Mouse (Mus musculus): ENCODE data around the gene Plekhg3.

Gene Plekhg3

GRCm38 (mm10) chr12:76528766-76529165 lies 1.9 kb upstream of the Plekhg3 start:
- DNase-seq, result no peak

DNA sequence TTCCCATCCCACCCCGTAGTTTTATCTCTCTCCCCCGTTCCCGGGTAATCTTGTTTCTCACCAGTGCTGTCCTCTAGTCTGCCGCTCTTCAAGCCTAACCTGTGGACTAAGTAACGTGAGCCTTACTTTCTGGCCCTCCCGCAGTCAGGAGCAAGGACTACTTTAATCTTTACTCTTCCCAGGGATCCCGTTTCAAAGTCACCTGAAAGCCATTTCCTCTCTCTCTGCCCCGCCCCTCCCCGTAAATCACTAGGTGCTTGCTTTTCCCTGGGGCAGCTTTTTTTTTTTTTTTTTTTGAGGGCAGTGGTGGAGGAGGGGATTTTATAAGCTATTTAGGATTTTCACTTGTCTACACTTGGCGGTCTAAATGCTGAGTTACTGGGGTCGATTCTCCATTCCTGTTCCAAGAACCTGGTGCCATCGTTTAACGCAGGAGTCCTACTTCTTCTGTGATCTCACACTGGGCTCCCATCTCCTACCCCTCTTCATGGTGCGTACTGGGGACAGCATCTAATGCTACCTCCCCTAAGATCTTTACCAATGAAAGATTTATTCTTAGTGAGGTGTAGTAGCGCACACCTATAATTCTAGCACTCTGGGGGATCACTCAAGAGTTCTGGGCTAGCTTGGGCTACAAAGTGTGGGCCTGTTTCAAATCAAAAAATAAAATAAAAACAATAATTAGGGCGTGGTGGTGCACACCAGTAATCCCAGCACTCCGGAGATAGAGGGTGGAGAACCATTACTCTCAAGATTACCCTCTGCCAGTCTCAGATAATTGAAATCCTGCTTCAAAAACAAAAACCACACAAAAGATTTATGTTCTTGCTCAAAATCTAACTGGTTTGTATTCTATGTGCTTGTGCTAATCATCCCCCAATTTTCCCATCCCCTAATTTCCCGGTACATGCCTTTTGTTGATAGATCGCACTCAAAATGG lies 1.6 kb downstream of the Plekhg3 start:
- DNase-seq, result no peak

GRCm38 (mm10) chr12:76532926-76533376 lies 2.3 kb downstream of the Plekhg3 start:
- no peak for DNase-seq

DNA sequence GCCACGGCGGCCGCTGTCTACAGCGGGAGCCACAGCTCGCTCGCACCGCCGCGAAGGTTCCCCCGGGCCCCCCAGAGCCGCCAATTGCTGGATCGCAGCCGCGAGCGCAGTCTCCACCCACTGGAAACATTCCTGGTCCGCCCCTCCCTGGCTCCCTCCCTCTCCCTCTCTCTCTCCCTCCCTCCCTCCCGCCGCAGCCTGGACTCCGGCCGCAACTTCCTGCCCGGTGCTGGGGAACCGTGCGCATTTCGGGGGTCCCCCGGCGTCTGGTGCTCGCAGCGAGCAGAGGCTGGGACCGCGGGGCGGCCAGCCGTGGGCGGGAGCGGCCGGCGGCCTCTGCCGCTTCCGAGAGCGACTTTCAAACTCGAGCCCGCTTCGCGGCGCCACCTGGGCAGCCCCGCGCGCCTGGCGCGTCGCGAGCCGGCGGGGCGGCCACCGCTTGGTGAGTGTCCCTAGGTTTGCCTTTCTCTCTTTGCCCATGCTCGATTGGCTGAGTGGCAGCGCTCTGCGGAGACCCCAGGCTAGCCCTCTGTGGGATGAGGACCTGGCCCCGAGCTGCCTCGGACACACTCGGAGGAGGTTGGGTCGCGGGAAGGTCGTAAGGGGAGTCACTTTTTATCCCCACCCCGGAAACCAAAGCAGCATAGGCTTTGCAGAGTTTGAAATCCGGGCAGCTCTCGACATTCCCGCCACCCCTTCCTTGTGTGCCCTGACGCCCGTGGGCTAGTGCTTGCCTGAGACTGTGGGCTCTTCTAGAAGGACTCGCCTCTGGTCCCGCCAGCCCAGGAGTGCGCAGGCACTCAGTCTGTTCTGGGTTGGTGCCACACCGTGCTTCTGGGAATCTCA lies 2.9 kb downstream of the Plekhg3 start:
- peak; percentile 73 for DNase-seq

DNA sequence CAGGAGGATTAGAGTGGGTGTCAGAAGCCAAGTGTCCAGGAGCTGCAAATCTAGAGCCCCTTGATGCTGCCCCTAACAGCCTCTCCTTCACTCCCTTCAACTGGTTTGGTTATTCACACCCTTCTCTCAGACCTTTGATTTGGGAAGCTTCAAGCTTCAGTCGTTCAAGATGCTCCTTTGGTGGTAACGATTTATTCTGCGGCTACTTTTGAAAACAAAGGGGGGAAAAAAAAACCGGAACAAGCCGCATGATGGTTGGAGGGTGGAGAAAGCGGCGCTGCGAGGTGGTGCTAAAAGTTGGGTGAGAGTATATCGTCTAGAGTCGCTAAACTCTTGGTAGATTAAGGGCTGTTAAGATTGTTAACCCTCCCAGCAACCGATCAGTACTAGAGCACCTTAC lies 3.5 kb downstream of the Plekhg3 start:
- DNase-seq, result no peak

- no peak for DNase-seq
Observed at GRCm38 (mm10) chr12:76534641-76535283, 4.1 kb downstream of the Plekhg3 start.

DNA sequence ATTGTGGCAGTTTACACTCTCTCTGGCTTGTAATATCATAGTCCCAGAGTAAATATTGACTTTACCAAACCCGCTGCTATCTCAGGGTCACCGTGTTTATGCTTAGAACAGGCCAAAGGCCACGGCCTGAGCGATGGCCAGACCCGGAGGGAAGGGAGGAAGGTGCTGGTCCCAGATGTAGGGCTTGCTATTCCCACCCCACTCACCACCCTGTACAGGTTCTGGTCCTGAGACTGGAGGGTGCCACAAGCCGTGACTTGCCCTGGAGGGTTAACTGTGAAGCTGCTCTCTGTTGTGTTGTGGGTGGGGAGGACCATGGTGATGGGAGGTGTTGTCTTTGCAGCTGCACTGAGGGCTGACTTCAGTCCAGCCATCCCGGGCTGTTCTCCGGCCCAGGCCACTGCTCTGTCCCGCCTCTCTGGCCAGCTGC lies 4.8 kb downstream of the Plekhg3 start:
- no peak for DNase-seq

DNA sequence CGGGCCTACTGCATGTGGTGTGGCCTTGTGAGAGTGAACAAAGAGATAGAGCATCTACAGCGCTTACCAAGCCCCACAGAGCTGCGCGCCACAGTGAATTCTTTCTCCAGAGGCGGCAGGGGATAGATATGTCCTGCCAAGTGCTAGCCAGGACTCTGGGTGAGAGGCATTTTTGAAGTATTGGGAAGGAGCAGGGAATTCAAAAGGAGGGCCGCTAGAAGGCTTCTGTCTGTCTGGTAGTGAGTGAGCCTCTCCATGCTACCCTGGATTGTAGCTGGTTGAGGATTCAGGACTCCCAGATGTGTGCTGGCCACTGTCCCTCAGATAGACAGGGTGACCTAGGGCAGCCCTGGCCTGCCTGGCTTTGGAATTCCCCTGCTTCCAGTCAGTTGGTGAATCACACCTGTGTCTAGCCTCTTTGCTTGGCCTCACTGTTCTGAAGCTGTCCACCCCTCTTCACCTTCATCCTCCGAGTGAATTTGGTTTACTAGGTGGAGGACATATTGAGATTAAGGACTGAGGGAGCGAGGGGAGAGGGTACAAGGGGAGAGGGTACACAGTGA lies 6.0 kb downstream of the Plekhg3 start:
- DNase-seq, result no peak

- no peak for DNase-seq
Observed at GRCm38 (mm10) chr12:76537434-76537833, 6.7 kb downstream of the Plekhg3 start.

DNA sequence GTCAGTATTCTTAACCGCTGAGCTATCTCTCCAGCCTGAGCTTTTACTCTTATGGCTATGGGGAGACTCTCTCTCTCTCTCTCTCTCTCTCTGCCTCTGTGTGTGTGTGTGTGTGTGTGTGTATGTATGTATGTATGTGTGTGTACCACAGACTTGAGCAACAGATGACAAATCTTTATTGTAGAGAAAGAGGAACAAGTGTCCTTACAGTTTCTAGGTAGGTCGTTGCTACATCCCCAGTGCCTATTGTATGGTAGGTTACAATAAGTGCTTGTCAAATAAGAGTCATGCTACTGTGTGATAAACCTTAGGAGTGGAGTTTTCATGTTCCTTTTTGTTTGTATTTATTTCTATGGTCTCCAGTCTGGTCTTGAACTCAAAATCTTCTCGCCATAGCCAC lies 9.5 kb downstream of the Plekhg3 start:
- DNase-seq, result no peak

- DNase-seq, result no peak
Observed at GRCm38 (mm10) chr12:76540701-76541221, 10.1 kb downstream of the Plekhg3 start.

DNA sequence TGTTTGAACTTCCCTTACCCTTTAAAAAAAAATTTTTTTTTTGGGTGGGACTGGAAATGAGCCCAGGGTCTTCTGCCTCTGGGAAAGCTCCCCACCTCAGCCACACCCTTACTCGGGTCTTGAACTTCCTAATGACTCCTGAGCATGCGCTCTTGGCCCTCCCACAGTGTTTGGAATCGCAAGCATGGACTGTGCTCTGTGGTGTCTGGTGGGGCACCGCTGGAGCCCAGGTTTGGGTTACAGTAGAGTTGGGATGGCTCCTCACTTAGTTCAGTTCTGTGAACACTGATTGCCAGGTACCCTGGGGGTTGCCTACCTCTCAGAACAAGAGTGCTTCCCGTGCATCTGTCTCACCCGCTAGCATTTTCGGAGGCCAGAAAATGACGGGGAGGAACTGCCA lies 10.8 kb downstream of the Plekhg3 start:
- DNase-seq, result no peak

GRCm38 (mm10) chr12:76541879-76542278 lies 11.2 kb downstream of the Plekhg3 start:
- no peak for DNase-seq

DNA sequence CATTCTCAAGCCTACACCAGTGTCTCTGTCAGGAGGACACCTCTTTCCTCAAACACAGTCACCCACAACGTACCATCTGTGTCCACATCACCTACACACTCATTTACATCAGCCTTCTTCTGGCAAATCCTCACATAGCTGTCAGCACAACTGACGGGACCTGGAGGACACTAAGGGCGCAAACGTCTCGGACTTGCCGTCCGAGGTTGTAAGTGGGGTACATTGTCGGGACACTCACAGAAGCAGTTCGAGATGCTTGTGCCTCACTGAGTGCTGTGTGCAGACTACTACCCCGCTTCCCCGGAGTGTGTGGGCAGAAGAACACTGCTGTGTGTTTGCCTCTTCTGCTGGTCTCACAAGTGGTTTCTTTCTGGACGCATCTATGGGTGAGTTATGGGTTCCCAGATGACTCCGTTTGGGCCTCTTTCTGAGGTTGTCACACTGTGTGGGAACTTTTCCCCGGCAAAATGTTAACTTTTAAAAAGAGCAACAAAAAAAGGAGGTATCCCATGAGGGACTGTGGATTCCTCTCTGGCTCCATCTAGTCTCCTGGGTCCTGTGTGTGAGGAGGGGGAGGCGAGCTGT lies 15.2 kb downstream of the Plekhg3 start:
- DNase-seq, result no peak

DNA sequence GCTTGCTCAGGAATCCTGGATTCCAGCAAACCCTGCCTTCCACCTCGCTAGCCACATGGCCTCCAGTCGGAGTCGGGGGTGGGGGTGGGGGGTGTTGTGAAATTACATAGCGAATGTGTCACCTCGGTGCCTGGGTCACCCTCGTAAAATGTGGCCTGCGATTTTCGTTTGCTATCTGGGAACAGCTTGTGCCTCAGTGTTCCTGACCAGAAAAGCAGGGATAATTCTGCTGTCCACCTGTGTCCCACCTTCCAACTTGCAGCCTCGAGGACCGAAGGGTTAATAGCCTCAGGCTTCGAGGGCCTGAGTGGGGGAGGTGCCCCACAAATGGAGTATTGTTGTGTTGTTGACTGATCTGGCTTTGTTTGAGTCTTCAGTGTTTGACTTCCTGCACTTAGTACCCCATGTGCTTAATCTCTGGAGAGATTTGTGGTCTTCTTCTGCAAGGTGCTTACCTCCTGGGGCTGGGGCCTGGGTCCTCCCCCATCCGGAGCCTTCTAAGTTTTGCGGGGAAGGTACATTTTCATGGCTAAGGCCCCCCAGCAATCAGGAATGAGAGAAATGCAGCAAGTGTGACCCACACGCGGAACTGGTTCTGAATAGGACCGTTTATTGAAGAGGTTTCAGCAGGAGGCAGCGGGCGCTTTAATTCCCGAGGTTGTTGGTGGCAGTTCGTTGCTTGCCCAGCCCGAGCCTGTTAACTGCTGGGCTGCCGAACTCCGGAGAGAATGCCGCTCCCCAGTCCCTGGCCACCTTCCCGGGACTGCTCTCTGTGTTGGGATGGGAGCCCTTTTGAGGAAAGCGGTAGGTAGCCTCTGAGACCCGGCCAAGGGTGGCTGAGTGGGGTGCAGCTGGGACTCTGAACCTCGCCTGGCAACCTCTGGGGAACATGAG lies 15.9 kb downstream of the Plekhg3 start:
- DNase-seq, result no peak

- DNase-seq, result peak; percentile 42
Observed at GRCm38 (mm10) chr12:76547409-76548081, 16.9 kb downstream of the Plekhg3 start.

GRCm38 (mm10) chr12:76548082-76548423 lies 17.4 kb downstream of the Plekhg3 start:
- DNase-seq, result no peak

GRCm38 (mm10) chr12:76549203-76549602 lies 18.5 kb downstream of the Plekhg3 start:
- no peak for DNase-seq

- DNase-seq, result no peak
Observed at GRCm38 (mm10) chr12:76552321-76552720, 21.6 kb downstream of the Plekhg3 start.

- no peak for DNase-seq
Observed at GRCm38 (mm10) chr12:76552958-76553357, 22.3 kb downstream of the Plekhg3 start.

DNA sequence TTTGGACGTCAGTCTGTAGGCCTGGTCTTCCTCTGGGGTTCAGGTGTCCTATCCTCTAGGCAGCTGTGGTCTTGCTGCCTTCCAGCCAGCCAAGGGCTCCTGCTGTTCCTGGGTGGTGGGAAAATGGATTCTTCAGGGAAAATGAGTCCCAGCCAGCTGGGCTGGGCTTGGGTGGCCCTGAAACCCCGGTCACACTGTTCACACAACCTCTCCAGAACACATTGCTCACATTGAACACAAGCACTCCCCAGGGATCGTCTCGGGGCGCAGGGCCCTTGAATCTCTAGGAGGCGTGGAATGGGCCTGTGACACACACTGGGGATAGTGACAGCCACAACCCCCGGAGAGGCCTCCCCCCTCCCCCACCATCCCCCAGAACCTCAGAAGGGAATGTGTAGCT lies 23.2 kb downstream of the Plekhg3 start:
- DNase-seq, result no peak

Data from lung, postnatal 14 days (tissue).